Mouse (Mus musculus): ENCODE results near the gene Lrrc71. TPM values are rescaled to one million over a fixed set of nuclear protein-coding genes. Genes with fewer than 3 reads are reported as not detected.

The Lrrc71 gene
- polyA plus RNA-seq, 1 experiment from 2014 or later: 0.31 TPM

- Histone ChIP-seq H3K27me3 (ENCODE audit: control insufficient read depth, insufficient read depth, low read length) (0 out of 2 replicates have a peak, but pooled peaks cover 2% of the 10 kb centered on the region), H3K4me3 (ENCODE audit: low read depth, low read length) (no peak overlapping the region), H3K36me3 (ENCODE audit: control insufficient read depth, insufficient read depth, low read length) (no peaks in the 10 kb centered on the region), H3K4me2 (ENCODE audit: low read depth) (peak overlapping the region; percentile 34; the same call in 1 of the 2 replicates), H3K27ac (ENCODE audit: low read depth, low read length) (no peak overlapping the region), H3K9ac (ENCODE audit: low read length) (no peak overlapping the region), H3K4me1 (ENCODE audit: control insufficient read depth, insufficient read depth, low read length) (peaks cover 3% of the 10 kb centered on the region; the same call in 1 of the 2 replicates), H3K9me3 (ENCODE audit: control insufficient read depth, low read length) (no peaks in the 10 kb centered on the region)
- no peak for ATAC-seq (ENCODE audit: insufficient read depth, low FRiP score, low TSS enrichment)
- 46% methylated on average over 20 of the region's 20 CpGs for WGBS
- DNase-seq (ENCODE audit: low spot score): no peak
Observed at GRCm38 (mm10) chr3:87756488-87756887, 8.1 kb upstream of the Lrrc71 start.

- DNase-seq (ENCODE audit: low spot score) (peak; percentile 89), ATAC-seq (ENCODE audit: insufficient read depth, low FRiP score, low TSS enrichment) (peak; percentile 84)
- no peaks in the 10 kb centered on the region for H3K36me3 ChIP-seq (ENCODE audit: control insufficient read depth, insufficient read depth, low read length)
- H3K9ac ChIP-seq (ENCODE audit: low read length): 0 out of 2 replicates have a peak overlapping the region, but pooled peaks have one; percentile 12
- peak overlapping the region; percentile 34 for H3K4me2 ChIP-seq (ENCODE audit: low read depth)
- H3K9me3 ChIP-seq (ENCODE audit: control insufficient read depth, low read length): no peaks in the 10 kb centered on the region
- H3K27me3 ChIP-seq (ENCODE audit: control insufficient read depth, insufficient read depth, low read length): 0 out of 2 replicates have a peak, but pooled peaks cover 2% of the 10 kb centered on the region
- H3K4me3 ChIP-seq (ENCODE audit: low read depth, low read length): peak overlapping the region; percentile 8; the same call in 1 of the 2 replicates
- peaks cover 3% of the 10 kb centered on the region; the same call in 1 of the 2 replicates for H3K4me1 ChIP-seq (ENCODE audit: control insufficient read depth, insufficient read depth, low read length)
- H3K27ac ChIP-seq (ENCODE audit: low read depth, low read length): no peak overlapping the region
- 2% methylated on average over 24 of the region's 24 CpGs for WGBS
Observed at GRCm38 (mm10) chr3:87755964-87756363, 7.5 kb upstream of the Lrrc71 start.

GRCm38 (mm10) chr3:87753829-87754228 lies 5.4 kb upstream of the Lrrc71 start:
- H3K27me3 ChIP-seq (ENCODE audit: control insufficient read depth, insufficient read depth, low read length): 0 out of 2 replicates have a peak, but pooled peaks cover 2% of the 10 kb centered on the region
- DNase-seq (ENCODE audit: low spot score) (no peak), ATAC-seq (ENCODE audit: insufficient read depth, low FRiP score, low TSS enrichment) (no peak)
- no peaks in the 10 kb centered on the region for H3K9me3 ChIP-seq (ENCODE audit: control insufficient read depth, low read length)
- H3K4me1 ChIP-seq (ENCODE audit: control insufficient read depth, insufficient read depth, low read length): peaks cover 3% of the 10 kb centered on the region; the same call in 1 of the 2 replicates
- H3K27ac ChIP-seq (ENCODE audit: low read depth, low read length): no peak overlapping the region
- H3K36me3 ChIP-seq (ENCODE audit: control insufficient read depth, insufficient read depth, low read length): no peaks in the 10 kb centered on the region
- no peak overlapping the region for H3K4me2 ChIP-seq (ENCODE audit: low read depth)
- WGBS: 80% methylated on average over 13 of the region's 13 CpGs
- no peak overlapping the region for H3K4me3 ChIP-seq (ENCODE audit: low read depth, low read length)
- H3K9ac ChIP-seq (ENCODE audit: low read length): no peak overlapping the region

- DNase-seq (ENCODE audit: low spot score) (no peak), ATAC-seq (ENCODE audit: insufficient read depth, low FRiP score, low TSS enrichment) (no peak)
- Histone ChIP-seq H3K27me3 (ENCODE audit: control insufficient read depth, insufficient read depth, low read length) (0 out of 2 replicates have a peak, but pooled peaks cover 2% of the 10 kb centered on the region), H3K27ac (ENCODE audit: low read depth, low read length) (no peak overlapping the region), H3K4me3 (ENCODE audit: low read depth, low read length) (no peak overlapping the region), H3K36me3 (ENCODE audit: control insufficient read depth, insufficient read depth, low read length) (no peaks in the 10 kb centered on the region), H3K4me2 (ENCODE audit: low read depth) (no peak overlapping the region), H3K9ac (ENCODE audit: low read length) (no peak overlapping the region), H3K9me3 (ENCODE audit: control insufficient read depth, low read length) (no peaks in the 10 kb centered on the region), H3K4me1 (ENCODE audit: control insufficient read depth, insufficient read depth, low read length) (peaks cover 3% of the 10 kb centered on the region; the same call in 1 of the 2 replicates)
- 91% methylated on average over 3 of the region's 3 CpGs for WGBS
Observed at GRCm38 (mm10) chr3:87752567-87752966, 4.1 kb upstream of the Lrrc71 start.

GRCm38 (mm10) chr3:87749977-87750376 lies 1.6 kb upstream of the Lrrc71 start:
- Histone ChIP-seq H3K4me1 (ENCODE audit: control insufficient read depth, insufficient read depth, low read length) (peaks cover 4% of the 10 kb centered on the region; the same call in 1 of the 2 replicates), H3K27me3 (ENCODE audit: control insufficient read depth, insufficient read depth, low read length) (no peaks in the 10 kb centered on the region), H3K9ac (ENCODE audit: low read length) (no peak overlapping the region), H3K9me3 (ENCODE audit: control insufficient read depth, low read length) (no peaks in the 10 kb centered on the region), H3K27ac (ENCODE audit: low read depth, low read length) (no peak overlapping the region), H3K4me3 (ENCODE audit: low read depth, low read length) (no peak overlapping the region), H3K4me2 (ENCODE audit: low read depth) (no peak overlapping the region), H3K36me3 (ENCODE audit: control insufficient read depth, insufficient read depth, low read length) (no peaks in the 10 kb centered on the region)
- DNase-seq (ENCODE audit: low spot score) (no peak), ATAC-seq (ENCODE audit: insufficient read depth, low FRiP score, low TSS enrichment) (no peak)
- 86% methylated on average over 11 of the region's 12 CpGs for WGBS

- Histone ChIP-seq H3K9me3 (ENCODE audit: control insufficient read depth, low read length) (no peaks in the 10 kb centered on the region), H3K4me3 (ENCODE audit: low read depth, low read length) (no peak overlapping the region), H3K4me2 (ENCODE audit: low read depth) (no peak overlapping the region), H3K4me1 (ENCODE audit: control insufficient read depth, insufficient read depth, low read length) (peaks cover 5% of the 10 kb centered on the region; the same call in 1 of the 2 replicates), H3K9ac (ENCODE audit: low read length) (no peak overlapping the region), H3K27ac (ENCODE audit: low read depth, low read length) (no peak overlapping the region), H3K36me3 (ENCODE audit: control insufficient read depth, insufficient read depth, low read length) (no peaks in the 10 kb centered on the region), H3K27me3 (ENCODE audit: control insufficient read depth, insufficient read depth, low read length) (no peaks in the 10 kb centered on the region)
- WGBS: 15% methylated on average over 5 of the region's 5 CpGs
- DNase-seq (ENCODE audit: low spot score) (peak; percentile 45), ATAC-seq (ENCODE audit: insufficient read depth, low FRiP score, low TSS enrichment) (no peak)
Observed at GRCm38 (mm10) chr3:87749036-87749435, 611 bp upstream of the Lrrc71 start.

- ATAC-seq (ENCODE audit: insufficient read depth, low FRiP score, low TSS enrichment): no peak
- H3K27me3 ChIP-seq (ENCODE audit: control insufficient read depth, insufficient read depth, low read length): no peaks in the 10 kb centered on the region
- no peak overlapping the region for H3K27ac ChIP-seq (ENCODE audit: low read depth, low read length)
- H3K4me2 ChIP-seq (ENCODE audit: low read depth): peak overlapping the region; percentile 34
- WGBS: 33% methylated on average over 18 of the region's 18 CpGs
- DNase-seq (ENCODE audit: low spot score): no peak
- no peaks in the 10 kb centered on the region for H3K9me3 ChIP-seq (ENCODE audit: control insufficient read depth, low read length)
- peak overlapping the region; percentile 35 for H3K9ac ChIP-seq (ENCODE audit: low read length)
- no peak overlapping the region for H3K4me3 ChIP-seq (ENCODE audit: low read depth, low read length)
- H3K4me1 ChIP-seq (ENCODE audit: control insufficient read depth, insufficient read depth, low read length): peaks cover 5% of the 10 kb centered on the region; the same call in 1 of the 2 replicates
- H3K36me3 ChIP-seq (ENCODE audit: control insufficient read depth, insufficient read depth, low read length): no peaks in the 10 kb centered on the region; the same call in 1 of the 2 replicates
Observed at GRCm38 (mm10) chr3:87745036-87745659, 3.3 kb downstream of the Lrrc71 start.

- ATAC-seq (ENCODE audit: insufficient read depth, low FRiP score, low TSS enrichment) (no peak), DNase-seq (ENCODE audit: low spot score) (no peak)
- Histone ChIP-seq H3K27ac (ENCODE audit: low read depth, low read length) (no peak overlapping the region), H3K4me3 (ENCODE audit: low read depth, low read length) (no peak overlapping the region), H3K27me3 (ENCODE audit: control insufficient read depth, insufficient read depth, low read length) (no peaks in the 10 kb centered on the region), H3K4me1 (ENCODE audit: control insufficient read depth, insufficient read depth, low read length) (peaks cover 5% of the 10 kb centered on the region; the same call in 1 of the 2 replicates), H3K9ac (ENCODE audit: low read length) (no peak overlapping the region), H3K36me3 (ENCODE audit: control insufficient read depth, insufficient read depth, low read length) (no peaks in the 10 kb centered on the region; the same call in 1 of the 2 replicates), H3K4me2 (ENCODE audit: low read depth) (no peak overlapping the region), H3K9me3 (ENCODE audit: control insufficient read depth, low read length) (no peaks in the 10 kb centered on the region)
- 88% methylated on average over 4 of the region's 4 CpGs for WGBS
Observed at GRCm38 (mm10) chr3:87743927-87744326, 4.5 kb downstream of the Lrrc71 start.

- Histone ChIP-seq H3K4me2 (ENCODE audit: low read depth) (no peak overlapping the region), H3K36me3 (ENCODE audit: control insufficient read depth, insufficient read depth, low read length) (peaks cover 3% of the 10 kb centered on the region; the same call in 1 of the 2 replicates), H3K4me3 (ENCODE audit: low read depth, low read length) (no peak overlapping the region), H3K27ac (ENCODE audit: low read depth, low read length) (no peak overlapping the region), H3K9me3 (ENCODE audit: control insufficient read depth, low read length) (no peaks in the 10 kb centered on the region), H3K9ac (ENCODE audit: low read length) (no peak overlapping the region), H3K27me3 (ENCODE audit: control insufficient read depth, insufficient read depth, low read length) (no peaks in the 10 kb centered on the region), H3K4me1 (ENCODE audit: control insufficient read depth, insufficient read depth, low read length) (peaks cover 5% of the 10 kb centered on the region; the same call in 1 of the 2 replicates)
- DNase-seq (ENCODE audit: low spot score) (no peak), ATAC-seq (ENCODE audit: insufficient read depth, low FRiP score, low TSS enrichment) (no peak)
- 87% methylated on average over 16 of the region's 16 CpGs for WGBS
Observed at GRCm38 (mm10) chr3:87742735-87743134, 5.7 kb downstream of the Lrrc71 start.

Data from neural tube, embryonic 11.5 days (tissue).